Comparison of ENCODE assay signal across 11 mouse cellular contexts in the genomic region with DNA sequence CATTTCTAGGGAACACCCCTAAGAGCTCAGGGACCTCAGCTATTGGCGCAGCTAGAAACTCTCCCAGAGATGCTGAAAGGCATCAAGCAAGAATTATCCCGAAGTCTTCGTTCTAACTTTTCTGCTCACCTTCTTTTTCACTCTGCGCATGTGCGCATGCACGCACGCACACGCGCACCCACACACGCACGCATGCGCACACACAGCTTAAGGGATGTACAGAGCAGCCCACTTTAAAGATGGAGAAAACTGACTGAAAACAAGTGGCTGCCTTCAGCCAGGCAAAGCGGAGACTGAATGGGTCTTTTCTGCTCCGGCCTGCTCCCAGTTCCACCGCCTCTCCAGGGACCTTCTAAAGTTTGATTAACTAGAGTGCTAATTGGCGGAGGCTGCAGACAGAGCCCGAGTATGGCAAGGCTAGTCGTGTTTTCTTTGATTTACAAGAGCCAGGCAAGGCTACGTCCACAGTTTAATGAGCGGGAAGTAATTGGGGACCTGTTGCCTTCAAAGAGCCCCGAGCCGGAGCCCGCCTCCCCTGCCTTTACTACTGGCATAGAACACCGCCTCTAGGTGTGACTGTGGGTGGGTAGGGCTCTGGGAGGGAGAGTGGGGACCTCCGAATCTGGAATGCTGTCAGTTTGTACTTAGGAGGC.
DNase-seq lines count a peak whose midpoint lies in the region; ATAC-seq and TF ChIP-seq lines count a peak whose summit lies in the region.
"Had no signal": no experiment of that assay in that cellular context is flagged by ENCODE, and none has a peak within 500 bp of the region (broad histone marks: within the 10 kb centered on the region; RNA-seq: fewer than 3 reads in every experiment).

No protein-coding gene starts in this region.

- WGBS in forebrain, embryonic 12.5 days = 50% methylated on average over 25 of the region's 25 CpGs

- H3K9me3 ChIP-seq in forebrain, embryonic 12.5 days = no peaks in the 10 kb centered on the region
- H3K9me3 ChIP-seq: heart, embryonic 10.5 days had no signal

- peak; percentile 39 to 48 for DNase-seq in layer of hippocampus, adult 2 months (ENCODE audit: low spot score in 2 of 2)
- no peak for DNase-seq in layer of hippocampus, adult 9-11 months
- peak; percentile 3 for DNase-seq in Muller cell, postnatal 12 days (ENCODE audit: inconsistent ontology term)
- peak; percentile 50 for DNase-seq in retina, embryonic 14.5 days (ENCODE audit: low spot score)
- no peak for DNase-seq in cerebellum, postnatal 36 days
- no peak for DNase-seq in lung, postnatal 36 days
- DNase-seq: lung, postnatal 14 days had no signal

- H3K27me3 ChIP-seq in forebrain, embryonic 12.5 days = peaks cover 59% of the 10 kb centered on the region

- H3K36me3 ChIP-seq in forebrain, embryonic 12.5 days (replicated peaks) = no peaks in the 10 kb centered on the region
- H3K36me3 ChIP-seq: G1E; heart, embryonic 10.5 days had no signal

- H3K9ac ChIP-seq in forebrain, embryonic 12.5 days = no peak overlapping the region

- peak overlapping the region; percentile 57 for H3K27ac ChIP-seq in layer of hippocampus, adult 2 months
- no peak overlapping the region for H3K27ac ChIP-seq in forebrain, embryonic 12.5 days
- H3K27ac ChIP-seq: heart, embryonic 10.5 days had no signal

- TF ChIP-seq CTCF in layer of hippocampus, adult 2 months (conservative IDR thresholded peaks at IDR 0.05) = no peak

- no peak overlapping the region for H3K4me2 ChIP-seq in forebrain, embryonic 12.5 days

- ATAC-seq in forebrain, embryonic 12.5 days (ENCODE audit: low FRiP score) = peak; percentile 22; the same call in 1 of the 2 replicates
- ATAC-seq: intestine, postnatal 0 days had no signal

- H3K4me3 ChIP-seq in layer of hippocampus, adult 2 months = peak overlapping the region; percentile 27
- H3K4me3 ChIP-seq in forebrain, embryonic 12.5 days (replicated peaks) = no peak overlapping the region
- H3K4me3 ChIP-seq: heart, embryonic 10.5 days had no signal

- peaks cover 48% of the 10 kb centered on the region for H3K4me1 ChIP-seq in forebrain, embryonic 12.5 days

Comparison
In these comparisons a context has a peak if more than half of its experiments do, and no peak if none do; other contexts are left out.
1. DNase-seq: peak in layer of hippocampus, adult 2 months (2 of 2), Muller cell, postnatal 12 days (single experiment) and retina, embryonic 14.5 days (single experiment); none in layer of hippocampus, adult 9-11 months (single experiment), cerebellum, postnatal 36 days (0 of 2) and lung, postnatal 36 days (single experiment).